Mouse (Mus musculus) forebrain, embryonic 11.5 days (tissue): ENCODE measurements around the gene Eif3f. TPM values are rescaled to one million over a fixed set of nuclear protein-coding genes. Genes with fewer than 3 reads are reported as not detected.

ENCODE experiments used
- ATAC-seq: fragments of 200-750 bp; cut with Nextera tagmentation; replicated peaks from 2 replicates; pipeline ENCODE4 v1.8.0; 2017; ENCODE audit warnings: moderate TSS enrichment; ENCODE audit not compliant: low FRiP score
- DNase-seq: peaks from one replicate; pipeline ENCODE4 v3.0.0-alpha.2; 2017; ENCODE audit warnings: low spot score
- H3K27ac ChIP-seq: fragments of 300-500 bp; sonication (generic); 2 replicates; pipeline ENCODE4 v1.5.1; 2014; ENCODE audit warnings: low read depth, low read length
- H3K27me3 ChIP-seq: fragments of 300-500 bp; sonication (generic); 2 replicates; pipeline ENCODE4 v1.6.1; 2014; ENCODE audit warnings: mild to moderate bottlenecking, low read length, mixed read lengths; ENCODE audit not compliant: control insufficient read depth, insufficient read depth
- H3K36me3 ChIP-seq: fragments of 300-500 bp; sonication (generic); 2 replicates; pipeline ENCODE4 v1.6.1; 2014; ENCODE audit warnings: mild to moderate bottlenecking, low read length, moderate library complexity, mixed read lengths; ENCODE audit not compliant: control insufficient read depth, insufficient read depth
- H3K4me1 ChIP-seq: fragments of 300-500 bp; sonication (generic); replicated peaks from 2 replicates; pipeline ENCODE4 v1.6.1; 2014; ENCODE audit warnings: low read length, mixed read lengths; ENCODE audit not compliant: control insufficient read depth, insufficient read depth
- H3K4me2 ChIP-seq: fragments of 300-500 bp; sonication (generic); 2 replicates; pipeline ENCODE4 v1.6.1; 2014; ENCODE audit warnings: low read depth, mild to moderate bottlenecking, low read length, moderate library complexity, mixed read lengths; ENCODE audit not compliant: severe bottlenecking
- H3K4me3 ChIP-seq: fragments of 300-500 bp; sonication (generic); 2 replicates; pipeline ENCODE4 v1.5.1; 2014; ENCODE audit warnings: low read depth, low read length
- H3K9ac ChIP-seq: fragments of 300-500 bp; sonication (generic); 2 replicates; pipeline ENCODE4 v1.6.1; 2014; ENCODE audit warnings: low read length
- H3K9me3 ChIP-seq: fragments of 300-500 bp; sonication (generic); 2 replicates; pipeline ENCODE4 v1.6.1; 2016; ENCODE audit warnings: low read length, mixed read lengths; ENCODE audit not compliant: control insufficient read depth
- whole genome bisulfite sequencing: fragments of 180-500 bp; shearing (Covaris S2); extraction: QIAGEN DNeasy Blood & Tissue Kit; methylation state at CpG from one replicate; pipeline ENCODE4 v1.1.7; 2014; 5-methylcytosine and 5-hydroxymethylcytosine counted together
- polyA plus RNA-seq: library from polyadenylated mRNA; unstranded; fragments of >200 nt; fragmentation: Nextera tagmentation; extraction: Ambion mirVana; gene quantifications from 2 replicates; pipeline ENCODE4 v1.2.1, GENCODE M21; 2014

The Eif3f gene
- polyA plus RNA-seq, 1 experiment from 2014 or later: 87.3 TPM

GRCm38 (mm10) chr7:108954185-108954584, 20.0 kb downstream of the Eif3f start:
- Histone ChIP-seq H3K4me2 (no peak overlapping the region), H3K4me1 (peaks cover 5% of the 10 kb centered on the region; the same call in 1 of the 2 replicates), H3K9ac (no peak overlapping the region), H3K27ac (no peak overlapping the region), H3K9me3 (no peaks in the 10 kb centered on the region), H3K27me3 (peaks cover 30% of the 10 kb centered on the region), H3K4me3 (no peak overlapping the region), H3K36me3 (no peaks in the 10 kb centered on the region)
- 61% methylated on average over 4 of the region's 4 CpGs for WGBS
- ATAC-seq (no peak), DNase-seq (peak; percentile 75)

GRCm38 (mm10) chr7:108957734-108958133, 23.5 kb downstream of the Eif3f start:
- Histone ChIP-seq H3K27me3 (peaks cover 1% of the 10 kb centered on the region; the same call in 1 of the 2 replicates), H3K4me1 (no peaks in the 10 kb centered on the region), H3K36me3 (no peaks in the 10 kb centered on the region), H3K4me2 (no peak overlapping the region), H3K9me3 (no peaks in the 10 kb centered on the region), H3K27ac (no peak overlapping the region), H3K9ac (no peak overlapping the region), H3K4me3 (no peak overlapping the region)
- DNase-seq (no peak), ATAC-seq (no peak)
- 87% methylated on average over 2 of the region's 2 CpGs for WGBS

DNA sequence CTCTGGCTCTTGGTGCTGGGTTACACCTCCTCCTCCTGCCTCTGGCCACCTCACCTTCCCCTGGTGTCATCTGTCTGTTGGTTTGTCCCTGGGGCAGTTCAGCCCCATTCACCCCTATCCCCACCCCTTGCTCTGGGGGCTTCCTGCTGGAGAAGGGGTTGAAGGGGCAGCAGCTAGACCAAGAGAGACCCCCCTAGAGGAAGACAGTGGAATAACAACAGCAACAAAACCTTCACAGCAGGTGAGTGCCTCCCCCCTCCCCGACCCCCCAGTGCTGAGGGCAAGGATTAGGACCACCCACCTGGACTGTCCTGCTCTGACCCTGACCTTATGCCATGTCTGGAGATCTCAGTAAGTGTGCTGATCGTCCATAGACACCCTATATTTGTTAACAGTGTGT, 31.8 kb downstream of the Eif3f start:
- no peaks in the 10 kb centered on the region for H3K9me3 ChIP-seq
- 34% methylated on average over 2 of the region's 2 CpGs for WGBS

GRCm38 (mm10) chr7:108966742-108967362, 32.6 kb downstream of the Eif3f start:
- H3K27ac ChIP-seq: no peak overlapping the region
- 34% methylated on average over 7 of the region's 7 CpGs for WGBS
- H3K4me3 ChIP-seq: no peak overlapping the region
- no peak overlapping the region for H3K4me2 ChIP-seq
- DNase-seq (peak; percentile 73), ATAC-seq (peak; percentile 71)
- H3K27me3 ChIP-seq: no peaks in the 10 kb centered on the region
- H3K9me3 ChIP-seq: no peaks in the 10 kb centered on the region
- H3K4me1 ChIP-seq: no peaks in the 10 kb centered on the region
- H3K9ac ChIP-seq: no peak overlapping the region
- no peaks in the 10 kb centered on the region for H3K36me3 ChIP-seq

More for the DNA sequence above, 31.8 kb downstream of the Eif3f start:
- Histone ChIP-seq H3K36me3 (no peaks in the 10 kb centered on the region), H3K4me1 (no peaks in the 10 kb centered on the region), H3K4me2 (no peak overlapping the region), H3K4me3 (no peak overlapping the region), H3K27me3 (no peaks in the 10 kb centered on the region), H3K9ac (no peak overlapping the region), H3K27ac (no peak overlapping the region)
- ATAC-seq: no peak
- no peak for DNase-seq

- ATAC-seq (no peak), DNase-seq (no peak)
- no peak overlapping the region for H3K4me2 ChIP-seq
- H3K4me3 ChIP-seq: no peak overlapping the region
- no peaks in the 10 kb centered on the region for H3K27me3 ChIP-seq
- 53% methylated on average over 6 of the region's 6 CpGs for WGBS
- no peaks in the 10 kb centered on the region for H3K36me3 ChIP-seq
- no peak overlapping the region for H3K27ac ChIP-seq
- H3K9ac ChIP-seq: no peak overlapping the region
- H3K4me1 ChIP-seq: peaks cover 7% of the 10 kb centered on the region; the same call in 1 of the 2 replicates
- H3K9me3 ChIP-seq: no peaks in the 10 kb centered on the region
Measured at GRCm38 (mm10) chr7:108968201-108968600, 34.0 kb downstream of the Eif3f start.

GRCm38 (mm10) chr7:108972273-108972672, 38.1 kb downstream of the Eif3f start:
- no peak overlapping the region for H3K9ac ChIP-seq
- H3K4me1 ChIP-seq: peaks cover 7% of the 10 kb centered on the region; the same call in 1 of the 2 replicates
- WGBS: 37% methylated on average over 6 of the region's 6 CpGs
- H3K27ac ChIP-seq: no peak overlapping the region
- no peaks in the 10 kb centered on the region for H3K27me3 ChIP-seq
- peak; percentile 69 for ATAC-seq
- H3K36me3 ChIP-seq: no peaks in the 10 kb centered on the region
- peak; percentile 65 for DNase-seq
- H3K9me3 ChIP-seq: no peaks in the 10 kb centered on the region
- no peak overlapping the region for H3K4me3 ChIP-seq
- H3K4me2 ChIP-seq: no peak overlapping the region

DNA sequence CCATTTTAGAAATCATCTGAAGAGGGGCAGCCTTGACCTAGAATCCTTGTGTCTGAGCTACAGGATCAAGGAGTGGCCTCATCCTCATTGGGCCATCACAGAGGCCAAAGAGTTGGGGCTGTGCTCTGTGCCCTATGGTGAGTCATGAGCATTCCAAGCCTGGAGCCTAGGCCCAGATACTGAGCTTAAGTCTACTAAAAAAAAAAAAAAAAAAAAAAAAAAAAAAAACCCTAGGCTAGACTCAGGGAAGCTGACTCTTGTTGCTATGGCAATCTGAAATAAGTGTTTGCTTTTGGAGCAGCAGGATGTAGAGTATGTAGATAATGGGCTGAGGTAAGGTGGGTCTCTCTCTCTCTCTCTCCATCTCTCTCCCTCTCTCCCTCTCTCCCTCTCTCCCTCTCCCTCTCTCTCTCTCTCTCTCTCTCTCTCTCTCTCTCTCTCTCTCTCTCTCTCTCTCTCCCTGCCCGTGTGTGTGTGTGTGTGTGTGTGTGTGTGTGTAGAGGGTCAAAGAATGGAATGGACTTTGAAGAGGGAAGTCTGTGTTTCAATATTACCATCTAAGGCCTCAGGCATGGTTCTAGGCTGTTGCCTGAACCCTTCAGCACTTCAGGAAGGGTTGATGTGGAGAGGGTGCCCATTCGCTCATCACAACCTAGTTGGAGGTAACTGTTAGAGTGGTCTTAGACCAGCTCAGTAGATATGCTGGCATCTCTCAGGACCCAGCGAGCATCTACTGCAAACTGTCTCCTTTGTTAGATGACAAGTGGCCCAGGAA, 51.9 kb downstream of the Eif3f start:
- 90% methylated on average over 2 of the region's 3 CpGs for WGBS
- H3K27ac ChIP-seq: no peak overlapping the region
- H3K36me3 ChIP-seq: no peaks in the 10 kb centered on the region
- no peaks in the 10 kb centered on the region for H3K27me3 ChIP-seq
- no peaks in the 10 kb centered on the region for H3K4me1 ChIP-seq
- H3K9ac ChIP-seq: no peak overlapping the region
- H3K9me3 ChIP-seq: no peaks in the 10 kb centered on the region
- no peak overlapping the region for H3K4me3 ChIP-seq
- H3K4me2 ChIP-seq: no peak overlapping the region
- ATAC-seq: no peak
- DNase-seq: no peak

DNA sequence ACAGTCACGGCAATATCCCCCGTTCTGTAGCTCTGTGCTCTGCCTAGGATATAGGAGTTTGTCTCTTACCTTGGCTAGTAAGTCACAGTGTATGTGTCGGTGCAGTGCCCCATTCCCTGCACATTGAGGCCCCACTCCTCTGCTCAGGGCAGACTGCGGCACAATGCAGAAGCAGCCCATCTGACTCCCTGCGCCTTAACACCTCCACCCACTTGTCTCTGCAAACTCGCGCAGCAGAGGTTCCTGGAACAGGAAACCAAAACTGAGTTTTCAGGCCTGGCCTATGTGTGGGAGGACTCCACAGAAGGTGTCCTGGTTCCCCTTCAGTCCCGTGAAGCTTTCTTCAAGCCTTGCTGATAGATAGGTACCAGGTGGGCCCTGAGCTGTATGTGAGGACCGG, 57.0 kb downstream of the Eif3f start:
- DNase-seq (no peak), ATAC-seq (no peak)
- Histone ChIP-seq H3K36me3 (no peaks in the 10 kb centered on the region), H3K9me3 (no peaks in the 10 kb centered on the region), H3K4me2 (no peak overlapping the region), H3K4me3 (no peak overlapping the region), H3K27me3 (no peaks in the 10 kb centered on the region), H3K9ac (no peak overlapping the region), H3K4me1 (no peaks in the 10 kb centered on the region), H3K27ac (no peak overlapping the region)
- 87% methylated on average over 9 of the region's 9 CpGs for WGBS
